Mouse (Mus musculus): ENCODE data around the gene Rdh1.
A peak's percentile ranks its signal among the peaks of the same experiment; 100 is the strongest.

GRCm38 (mm10) chr10:127736916-127737315 is 22.6 kb upstream of the Rdh1 start:
- TF ChIP-seq CTCF (IDR thresholded peaks at IDR 0.05) (no peak), EP300 (IDR thresholded peaks at IDR 0.05) (peak; percentile 43; the same call in 1 of the 2 replicates)

Data from lung, postnatal 0 days (tissue).